Mouse (Mus musculus) ES-E14 (cell line): ENCODE measurements around the gene Ccdc71. TPM values are rescaled to one million over a fixed set of nuclear protein-coding genes. Genes with fewer than 3 reads are reported as not detected.

ENCODE experiments used
- DNase-seq: peaks from one replicate; pipeline ENCODE4 v3.0.0-alpha.2; 2013; ENCODE audit warnings: low read depth, low spot score
- H3K27ac ChIP-seq: 2 replicates; pipeline ENCODE4 v1.5.1; 2012; ENCODE audit warnings: low read depth, mild to moderate bottlenecking, low read length, moderate library complexity, mixed read lengths; ENCODE audit not compliant: poor library complexity, insufficient read depth, severe bottlenecking
- H3K36me3 ChIP-seq: 2 replicates; pipeline ENCODE4 v1.6.1; 2012; ENCODE audit warnings: mild to moderate bottlenecking, low read length, moderate library complexity, mixed read lengths; ENCODE audit not compliant: control insufficient read depth, poor library complexity, insufficient read depth, severe bottlenecking
- H3K4me1 ChIP-seq, 2 experiments: fragments of 150-350 bp in 1 of 2; sonication (generic) in 1 of 2; 2 replicates each; pipeline ENCODE4 v1.6.1; 2012; ENCODE audit warnings: low read length in 2 of 2, mild to moderate bottlenecking in 1 of 2, mixed read lengths in 1 of 2; ENCODE audit not compliant: control insufficient read depth in 2 of 2, insufficient read depth in 2 of 2, poor library complexity in 1 of 2
- H3K4me3 ChIP-seq, 2 experiments: fragments of 150-350 bp in 1 of 2; sonication (generic) in 1 of 2; 2 replicates each; pipeline ENCODE4 v1.5.1; 2012; ENCODE audit warnings: low read length in 2 of 2, low read depth in 1 of 2, mild to moderate bottlenecking in 1 of 2, mixed read lengths in 1 of 2; ENCODE audit not compliant: insufficient read depth in 1 of 2, poor library complexity in 1 of 2, severe bottlenecking in 1 of 2
- H3K9ac ChIP-seq: 2 replicates; pipeline ENCODE4 v1.6.1; 2012; ENCODE audit warnings: low read depth, mild to moderate bottlenecking, low read length, mixed read lengths; ENCODE audit not compliant: poor library complexity, insufficient read depth, severe bottlenecking
- H3K9me3 ChIP-seq: fragments of 150-350 bp; sonication (generic); 2 replicates; pipeline ENCODE4 v1.6.1; 2012; ENCODE audit warnings: low read depth, mild to moderate bottlenecking, low read length; ENCODE audit not compliant: control insufficient read depth, insufficient read depth
- CHD2 ChIP-seq: IDR thresholded peaks from 2 replicates; pipeline ENCODE4 v1.6.1; 2014; ENCODE audit warnings: mild to moderate bottlenecking, low read depth, low read length, inconsistent platforms
- HCFC1 ChIP-seq: IDR thresholded peaks from 2 replicates; pipeline ENCODE4 v1.6.1; 2012; ENCODE audit warnings: low read length, inconsistent platforms, borderline replicate concordance; ENCODE audit not compliant: insufficient read depth
- MAFK ChIP-seq: IDR thresholded peaks from 2 replicates; pipeline ENCODE4 v1.6.1; 2014; ENCODE audit warnings: mild to moderate bottlenecking, low read depth, low read length, inconsistent platforms; ENCODE audit not compliant: insufficient read depth
- ZC3H11A ChIP-seq: IDR thresholded peaks from 2 replicates; pipeline ENCODE4 v1.6.1; 2012; ENCODE audit warnings: low read depth, mild to moderate bottlenecking, inconsistent platforms, low read length, borderline replicate concordance
- ZNF384 ChIP-seq: IDR thresholded peaks from 2 replicates; pipeline ENCODE4 v1.6.1; 2012; ENCODE audit warnings: low read depth, low read length, inconsistent platforms
- in situ Hi-C, 2 experiments: fragments of 600-800 bp; cut with MboI; formaldehyde crosslinking; loops; one replicate each; pipeline ENCODE4 v1.15.1; 2025; ENCODE audit warnings: low sequenced_read_pairs in 2 of 2, inconsistent platforms in 1 of 2; ENCODE audit not compliant: unreplicated experiment in 2 of 2
- total RNA-seq: library from RNA; depleted of rRNA; stranded (reverse); fragments of 300-350 nt; gene quantifications from 2 replicates; pipeline ENCODE4 v1.2.3, GENCODE M21; 2012

Ccdc71 gene
- total RNA-seq, 1 experiment = 18.6 TPM

DNA sequence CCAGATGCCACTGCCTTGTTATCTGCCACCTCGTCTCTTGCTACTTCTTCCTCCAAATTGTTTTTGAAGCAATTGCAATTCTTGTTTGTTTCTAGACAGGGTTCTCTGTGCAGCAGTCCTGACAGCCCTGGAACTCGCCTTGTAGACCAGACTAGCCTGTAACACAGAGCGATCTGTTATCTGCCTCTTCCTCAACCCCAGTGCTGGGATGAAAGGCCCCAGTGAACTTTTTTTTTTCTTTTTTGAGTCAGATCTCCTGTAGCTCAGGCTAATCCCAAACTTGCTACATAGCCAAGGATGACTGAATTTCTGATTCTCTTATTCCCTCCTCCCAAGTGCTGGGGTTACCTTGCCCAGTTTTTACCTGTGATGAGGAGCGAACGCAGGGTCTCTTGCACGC lies 5.9 kb upstream of the Ccdc71 start:
- Histone ChIP-seq H3K4me1 (peaks cover 7 to 23% of the 10 kb centered on the region in 2 experiments; a peak in 3 of 4 replicates), H3K27ac (no peak overlapping the region), H3K4me3 (no peak overlapping the region), H3K9me3 (no peaks in the 10 kb centered on the region), H3K36me3 (no peaks in the 10 kb centered on the region), H3K9ac (no peak overlapping the region)
- DNase-seq = no peak
- no peak for TF ChIP-seq ZNF384
- no peak for TF ChIP-seq ZC3H11A
- TF ChIP-seq MAFK = no peak
- TF ChIP-seq CHD2 = no peak
- TF ChIP-seq HCFC1 = no peak
- in situ Hi-C loops = no loop called here

DNA sequence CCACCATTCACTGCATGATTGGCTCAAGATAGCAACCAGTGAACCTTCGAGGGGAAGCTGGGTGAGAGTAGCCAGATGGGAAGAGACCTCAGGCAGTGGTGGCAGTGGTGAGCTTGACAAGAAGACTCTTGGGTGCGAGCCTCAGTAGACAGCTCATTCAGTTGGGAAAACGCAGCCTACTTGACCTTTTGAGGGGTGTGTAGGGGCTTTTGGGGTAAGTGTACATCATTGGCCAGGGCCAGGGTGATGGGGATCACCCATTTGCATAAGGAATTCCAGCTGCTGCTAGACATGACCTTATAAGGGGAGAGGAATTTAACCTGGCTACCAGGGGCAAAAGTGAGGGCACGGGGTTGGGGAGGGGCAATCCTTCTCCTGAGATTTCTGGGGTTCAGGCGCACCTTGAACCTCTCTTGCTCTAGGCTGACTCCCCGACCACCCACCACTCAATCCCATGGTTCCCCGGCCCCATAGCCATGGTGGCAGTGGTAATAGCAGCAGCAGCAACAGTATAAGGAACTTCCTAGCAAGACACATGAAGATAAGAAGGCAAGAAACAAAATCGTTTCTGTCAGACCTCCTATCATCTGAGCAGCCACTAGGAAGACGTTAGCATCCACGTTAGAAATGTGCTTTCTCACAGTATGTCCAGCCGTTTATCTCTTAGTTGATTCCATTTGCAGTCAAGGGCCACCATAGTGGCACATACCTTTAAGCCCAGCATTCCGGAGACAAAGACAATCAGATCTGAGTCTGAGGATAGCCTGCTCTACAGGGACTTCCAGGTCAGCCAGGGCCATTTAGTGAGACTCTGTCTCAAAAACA lies 4.4 kb upstream of the Ccdc71 start:
- Histone ChIP-seq H3K4me1 (peaks cover 7 to 18% of the 10 kb centered on the region in 2 experiments), H3K36me3 (no peaks in the 10 kb centered on the region), H3K9me3 (no peaks in the 10 kb centered on the region), H3K27ac (no peak overlapping the region; the same call in 1 of the 2 replicates), H3K9ac (no peak overlapping the region), H3K4me3 (no peak overlapping the region)
- no peak for DNase-seq
- TF ChIP-seq MAFK (no peak), ZNF384 (no peak), ZC3H11A (no peak), HCFC1 (no peak), CHD2 (no peak)
- in situ Hi-C loops = no loop called here

GRCm38 (mm10) chr9:108456953-108457352 lies 3.4 kb upstream of the Ccdc71 start:
- Histone ChIP-seq H3K27ac (no peak overlapping the region), H3K4me1 (peaks cover 7 to 21% of the 10 kb centered on the region in 2 experiments), H3K9me3 (no peaks in the 10 kb centered on the region), H3K36me3 (no peaks in the 10 kb centered on the region), H3K9ac (no peak overlapping the region), H3K4me3 (no peak overlapping the region)
- in situ Hi-C loops = no loop called here
- TF ChIP-seq HCFC1 (no peak), ZC3H11A (no peak), ZNF384 (no peak), CHD2 (no peak), MAFK (no peak)
- no peak for DNase-seq

DNA sequence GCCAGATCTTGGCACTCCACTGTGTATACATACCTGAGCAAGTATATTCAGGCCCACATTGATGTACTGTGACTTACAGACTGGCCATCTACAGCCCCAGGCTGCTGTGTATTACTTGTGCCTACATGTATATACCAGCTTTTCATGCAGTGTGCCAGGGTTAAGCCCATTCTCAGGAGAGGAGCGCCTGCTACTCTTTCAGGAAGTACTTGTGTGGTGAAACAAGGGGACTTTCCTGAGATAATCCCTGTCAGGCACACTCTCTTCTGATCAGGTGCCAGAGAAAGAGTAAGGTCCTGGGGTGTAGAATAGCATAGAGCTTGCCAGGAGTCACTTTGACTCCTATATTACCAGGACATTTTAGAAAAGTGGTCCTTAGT lies 398 bp upstream of the Ccdc71 start:
- in situ Hi-C loops = no loop called here
- Histone ChIP-seq H3K36me3 (peaks cover 11% of the 10 kb centered on the region), H3K4me1 (peaks cover 7 to 27% of the 10 kb centered on the region in 2 experiments), H3K4me3 (peak overlapping the region in 1 of 2 experiments; percentile 83; a peak in 3 of 4 replicates), H3K27ac (no peak overlapping the region; the same call in 1 of the 2 replicates), H3K9ac (no peak overlapping the region), H3K9me3 (no peaks in the 10 kb centered on the region)
- no peak for TF ChIP-seq CHD2
- TF ChIP-seq HCFC1 = no peak
- TF ChIP-seq ZNF384 = no peak
- no peak for TF ChIP-seq ZC3H11A
- TF ChIP-seq MAFK = no peak
- no peak for DNase-seq
